Mouse (Mus musculus) left cerebral cortex, postnatal 25 days (tissue): ENCODE measurements at regions not wholly inside any gene's neighbourhood (a gene's known extent, or its start where the extent isn't known, plus 50 kb on each side); places are given as distances from the start of the nearest gene placed in this dataset.
A peak's percentile ranks its signal among the peaks of the same experiment; 100 is the strongest.

ENCODE experiments used
- DNase-seq, 2 experiments: peaks; one replicate each; pipeline ENCODE4 v3.0.0; 2022; ENCODE audit warnings: low spot score in 2 of 2, mixed read lengths in 1 of 2
- intact Hi-C: fragments of 180-260 bp; cut with DNase I; formaldehyde crosslinking; loops from one replicate; pipeline ENCODE4 v1.15.1; 2025

- DNase-seq: no peak
- intact Hi-C loops: no loop called here
Measured at GRCm38 (mm10) chr3:62730987-62731386, 126.0 kb upstream of the Gpr149 start.

GRCm38 (mm10) chr3:62725947-62726346 lies 121.0 kb upstream of the Gpr149 start:
- intact Hi-C loops: no loop called here
- peak in 1 of 2 experiments; percentile 14 for DNase-seq

GRCm38 (mm10) chr3:62716849-62717248 lies 111.9 kb upstream of the Gpr149 start:
- intact Hi-C loops: no loop called here

GRCm38 (mm10) chr3:62715311-62715971 lies 110.5 kb upstream of the Gpr149 start:
- no peak for DNase-seq
- intact Hi-C loops: no loop called here

More at GRCm38 (mm10) chr3:62716849-62717248, 111.9 kb upstream of the Gpr149 start:
- peak in 1 of 2 experiments; percentile 15 for DNase-seq
